Mouse (Mus musculus) liver, embryonic 16.5 days (tissue): ENCODE measurements at regions not wholly inside any gene's neighbourhood (a gene's known extent, or its start where the extent isn't known, plus 50 kb on each side); places are given as distances from the start of the nearest gene placed in this dataset.

Experiments
- ATAC-seq: fragments of 200-750 bp; cut with Nextera tagmentation; 2 replicates; pipeline ENCODE4 v1.8.0; 2017; ENCODE audit warnings: low read depth, mild to moderate bottlenecking, moderate number of reproducible peaks, moderate library complexity
- H3K27ac ChIP-seq: fragments of 300-500 bp; sonication (generic); 2 replicates; pipeline ENCODE4 v1.5.1; 2014; ENCODE audit warnings: mild to moderate bottlenecking, low read length
- H3K27me3 ChIP-seq: fragments of 300-500 bp; sonication (generic); 2 replicates; pipeline ENCODE4 v1.6.1; 2014; ENCODE audit warnings: low read depth, low read length, mixed read lengths; ENCODE audit not compliant: control insufficient read depth, insufficient read depth
- H3K36me3 ChIP-seq: fragments of 300-500 bp; sonication (generic); 2 replicates; pipeline ENCODE4 v1.6.1; 2014; ENCODE audit warnings: mild to moderate bottlenecking; ENCODE audit not compliant: control insufficient read depth, insufficient read depth
- H3K4me1 ChIP-seq: fragments of 300-500 bp; sonication (generic); 2 replicates; pipeline ENCODE4 v1.6.1; 2014; ENCODE audit warnings: low read depth, low read length, mixed read lengths; ENCODE audit not compliant: control insufficient read depth
- H3K4me2 ChIP-seq: fragments of 300-500 bp; sonication (generic); 2 replicates; pipeline ENCODE4 v1.6.1; 2014; ENCODE audit warnings: low read depth, low read length, mixed read lengths
- H3K4me3 ChIP-seq: fragments of 300-500 bp; sonication (generic); 2 replicates; pipeline ENCODE4 v1.5.1; 2014; ENCODE audit warnings: low read depth, mild to moderate bottlenecking, low read length
- H3K9ac ChIP-seq: fragments of 300-500 bp; sonication (generic); 2 replicates; pipeline ENCODE4 v1.6.1; 2014; ENCODE audit warnings: low read depth, low read length
- H3K9me3 ChIP-seq: fragments of 300-500 bp; sonication (generic); replicated peaks from 2 replicates; pipeline ENCODE4 v1.6.1; 2016; ENCODE audit warnings: low read length; ENCODE audit not compliant: control insufficient read depth
- WGBS: fragments of 180-500 bp; shearing (Covaris S2); extraction: QIAGEN DNeasy Blood & Tissue Kit; methylation state at CpG from one replicate; pipeline ENCODE4 v1.1.7; 2014; ENCODE audit not compliant: insufficient replicate concordance; 5-methylcytosine and 5-hydroxymethylcytosine counted together

DNA sequence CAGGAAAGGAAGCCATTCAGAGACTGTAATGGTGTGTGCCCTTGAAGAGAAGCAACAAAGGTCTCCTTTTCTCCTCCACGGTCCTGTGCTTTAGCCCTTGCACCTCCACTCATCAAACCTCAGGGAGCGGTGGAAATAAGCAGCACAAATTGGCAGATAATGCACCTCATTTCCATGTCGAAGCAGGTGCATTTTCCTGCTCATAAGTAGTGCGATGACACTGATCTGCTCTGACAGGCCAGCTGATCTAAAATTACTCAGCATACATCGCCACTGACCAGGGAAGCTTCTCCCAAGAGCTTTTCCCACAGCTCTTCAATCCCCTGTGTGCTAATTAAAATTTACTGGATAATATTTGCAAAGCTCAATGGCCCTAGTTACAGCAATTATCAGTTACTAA, 182.9 kb downstream of the Olfr1505 start:
- H3K36me3 ChIP-seq = no peaks in the 10 kb centered on the region
- no peak overlapping the region for H3K9ac ChIP-seq
- no peaks in the 10 kb centered on the region for H3K9me3 ChIP-seq
- H3K27me3 ChIP-seq = no peaks in the 10 kb centered on the region
- no peak overlapping the region for H3K4me3 ChIP-seq
- no peak overlapping the region for H3K27ac ChIP-seq
- no peaks in the 10 kb centered on the region for H3K4me1 ChIP-seq
- no peak overlapping the region for H3K4me2 ChIP-seq
- WGBS = 63% methylated on average over 5 of the region's 5 CpGs
- ATAC-seq = no peak

DNA sequence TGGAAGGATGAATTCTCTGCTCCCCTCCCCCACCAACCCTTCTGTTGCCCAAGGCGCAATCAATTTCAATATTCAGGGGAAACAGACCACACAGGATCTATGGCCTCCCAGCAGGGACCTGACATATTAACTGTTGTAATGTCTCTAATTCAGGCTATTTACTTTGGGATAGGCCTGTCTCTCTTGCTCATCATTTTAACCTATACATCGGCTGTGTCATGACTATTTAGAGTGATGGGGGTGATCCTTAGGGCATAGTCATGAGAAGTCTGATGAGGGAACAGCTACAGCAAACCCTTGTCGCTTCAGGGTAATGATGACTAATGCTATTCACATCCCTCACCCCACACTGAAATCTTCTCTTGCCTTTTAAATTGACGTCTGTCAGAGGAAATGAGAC, 195.8 kb downstream of the Olfr1505 start:
- H3K4me2 ChIP-seq = no peak overlapping the region
- H3K4me1 ChIP-seq = no peaks in the 10 kb centered on the region
- no peak overlapping the region for H3K9ac ChIP-seq
- H3K9me3 ChIP-seq = no peaks in the 10 kb centered on the region
- no peak for ATAC-seq
- WGBS = 54% methylated on average over 4 of the region's 4 CpGs
- no peaks in the 10 kb centered on the region for H3K27me3 ChIP-seq
- H3K27ac ChIP-seq = no peak overlapping the region
- no peak overlapping the region for H3K4me3 ChIP-seq
- H3K36me3 ChIP-seq = no peaks in the 10 kb centered on the region

DNA sequence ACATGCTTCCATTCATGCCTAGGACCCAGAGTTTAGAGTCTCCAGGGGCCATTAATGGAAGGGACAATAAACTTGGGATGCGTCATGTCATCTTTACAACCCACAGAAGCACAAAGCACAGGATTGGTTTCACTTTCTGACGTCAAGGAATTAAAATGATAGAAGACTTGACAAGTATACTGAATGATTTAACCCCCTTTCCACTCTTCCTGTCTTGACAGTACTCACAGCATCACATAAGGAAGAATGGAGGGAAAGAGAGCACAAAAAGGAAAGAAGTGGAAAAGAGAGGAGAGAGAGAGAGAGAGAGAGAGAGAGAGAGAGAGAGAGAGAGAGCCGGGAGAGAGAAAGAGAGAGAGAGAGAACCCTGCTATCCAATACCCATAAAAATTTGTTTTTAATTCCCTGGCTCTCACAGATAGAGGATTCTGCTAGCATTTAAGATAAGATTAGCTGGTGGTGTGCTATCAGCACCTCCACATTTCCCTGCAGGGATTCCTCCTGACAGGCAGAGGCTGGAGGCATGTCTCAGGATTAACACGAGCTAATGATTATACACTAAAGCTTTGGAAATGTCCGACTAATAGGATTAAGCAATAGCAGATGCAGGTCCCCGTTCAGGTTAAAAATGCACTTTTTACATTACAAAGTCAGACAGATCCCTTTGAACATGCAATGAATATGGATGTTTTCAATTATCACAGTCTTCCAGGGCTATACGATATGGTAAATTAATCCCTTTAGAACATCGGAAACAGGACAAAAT, 210.2 kb downstream of the Olfr1505 start:
- H3K9me3 ChIP-seq = no peaks in the 10 kb centered on the region
- H3K4me3 ChIP-seq = no peak overlapping the region
- H3K27ac ChIP-seq = no peak overlapping the region
- peak overlapping the region; percentile 19; the same call in 1 of the 2 replicates for H3K4me2 ChIP-seq
- H3K27me3 ChIP-seq = no peaks in the 10 kb centered on the region
- WGBS = 19% methylated on average over 8 of the region's 8 CpGs
- no peaks in the 10 kb centered on the region for H3K4me1 ChIP-seq
- H3K9ac ChIP-seq = no peak overlapping the region
- no peak for ATAC-seq
- no peaks in the 10 kb centered on the region for H3K36me3 ChIP-seq

DNA sequence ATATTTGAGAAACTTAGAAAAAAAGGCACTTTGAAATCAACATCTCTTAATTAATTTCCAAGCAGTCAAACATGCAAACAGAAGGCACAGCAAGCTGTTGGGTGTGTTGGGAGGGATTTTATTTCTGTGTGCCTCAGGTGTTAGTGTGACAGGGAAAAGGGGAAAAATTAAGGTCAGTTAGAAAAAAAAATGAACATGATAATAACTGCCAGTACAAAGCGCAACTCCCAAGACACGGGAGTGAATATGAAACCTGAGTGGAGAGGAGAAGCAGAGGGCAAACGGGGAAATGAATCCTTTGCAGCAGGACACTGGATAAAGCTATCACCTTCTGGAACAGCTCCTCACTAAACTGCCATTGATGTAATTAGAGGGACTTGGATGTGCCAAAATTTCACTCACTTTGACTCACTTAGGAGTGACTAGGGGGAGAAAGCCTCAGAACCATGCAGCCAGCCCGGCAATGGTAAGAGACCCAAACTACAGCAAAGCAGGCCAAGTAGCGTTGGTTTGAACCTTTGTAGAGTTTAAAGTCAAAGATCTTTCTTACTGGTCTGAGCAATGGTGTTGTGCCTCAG, 211.0 kb downstream of the Olfr1505 start:
- Histone ChIP-seq H3K4me2 (no peak overlapping the region), H3K4me3 (no peak overlapping the region), H3K36me3 (no peaks in the 10 kb centered on the region), H3K9ac (no peak overlapping the region), H3K9me3 (no peaks in the 10 kb centered on the region), H3K27ac (no peak overlapping the region), H3K4me1 (no peaks in the 10 kb centered on the region), H3K27me3 (no peaks in the 10 kb centered on the region)
- 51% methylated on average over 5 of the region's 5 CpGs for WGBS
- no peak for ATAC-seq

DNA sequence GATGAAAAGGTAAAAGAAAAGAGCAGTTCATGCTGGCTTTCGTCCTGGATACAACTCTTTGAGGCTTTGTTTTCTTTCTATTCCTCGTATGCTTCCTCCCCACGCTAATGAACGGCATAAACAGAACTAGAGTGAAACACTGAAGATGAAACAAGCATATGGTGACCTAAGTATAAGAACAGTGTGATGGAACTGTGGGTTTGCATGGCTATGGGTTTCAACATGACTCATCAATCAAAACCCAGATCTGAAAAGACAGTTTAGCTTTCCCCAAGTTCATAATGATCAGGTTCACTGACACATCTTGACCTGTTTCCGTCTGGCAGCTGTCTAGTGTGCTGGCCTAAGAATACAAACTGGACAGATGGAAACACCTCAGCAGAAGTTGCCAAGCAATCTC, 211.7 kb downstream of the Olfr1505 start:
- no peak for ATAC-seq
- Histone ChIP-seq H3K9ac (no peak overlapping the region), H3K4me2 (no peak overlapping the region), H3K36me3 (no peaks in the 10 kb centered on the region), H3K4me3 (no peak overlapping the region), H3K27ac (no peak overlapping the region), H3K27me3 (no peaks in the 10 kb centered on the region), H3K9me3 (no peaks in the 10 kb centered on the region), H3K4me1 (no peaks in the 10 kb centered on the region)
- 60% methylated on average over 5 of the region's 5 CpGs for WGBS

DNA sequence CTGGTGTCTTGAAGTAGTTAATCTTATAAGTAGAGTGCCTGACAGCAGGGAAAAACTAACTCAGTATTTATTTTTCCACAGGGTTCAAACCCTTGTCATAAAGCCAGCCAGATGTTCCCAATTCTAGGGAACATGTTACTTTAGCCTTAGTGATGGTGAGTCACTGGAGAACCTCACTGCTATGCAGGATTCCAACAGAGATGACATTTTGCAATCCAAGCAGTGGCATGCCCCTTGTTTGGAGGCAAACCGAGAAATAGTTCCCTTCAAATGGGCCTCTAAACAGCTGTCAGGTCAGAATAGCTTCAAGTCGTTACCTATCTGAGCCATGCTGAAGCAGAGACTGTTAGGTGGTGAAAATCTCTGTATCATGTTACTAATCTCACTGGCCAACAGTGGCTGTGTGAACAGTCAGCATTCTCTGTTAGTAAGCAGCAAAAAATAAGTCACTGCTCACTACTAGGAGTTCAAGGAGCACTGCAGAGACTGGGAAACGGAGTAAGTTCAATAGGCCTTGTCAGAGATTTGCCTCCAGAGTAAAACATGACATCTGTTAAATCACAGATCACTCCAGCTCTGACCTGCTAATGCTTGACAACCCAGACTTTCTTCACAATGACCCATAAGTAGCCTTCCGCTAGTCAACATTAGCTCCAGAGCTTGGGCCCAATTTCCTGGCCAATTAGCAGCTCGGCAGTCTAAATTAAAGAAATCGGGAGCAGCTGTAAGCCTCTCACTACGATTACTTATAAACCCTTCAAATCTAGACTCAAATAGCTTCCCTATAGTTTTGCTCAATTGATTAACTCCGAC, 215.3 kb downstream of the Olfr1505 start:
- Histone ChIP-seq H3K4me2 (no peak overlapping the region), H3K36me3 (no peaks in the 10 kb centered on the region), H3K27ac (no peak overlapping the region), H3K27me3 (no peaks in the 10 kb centered on the region), H3K4me1 (no peaks in the 10 kb centered on the region), H3K9ac (no peak overlapping the region), H3K4me3 (no peak overlapping the region), H3K9me3 (no peaks in the 10 kb centered on the region)
- 57% methylated on average over 8 of the region's 8 CpGs for WGBS
- no peak for ATAC-seq

DNA sequence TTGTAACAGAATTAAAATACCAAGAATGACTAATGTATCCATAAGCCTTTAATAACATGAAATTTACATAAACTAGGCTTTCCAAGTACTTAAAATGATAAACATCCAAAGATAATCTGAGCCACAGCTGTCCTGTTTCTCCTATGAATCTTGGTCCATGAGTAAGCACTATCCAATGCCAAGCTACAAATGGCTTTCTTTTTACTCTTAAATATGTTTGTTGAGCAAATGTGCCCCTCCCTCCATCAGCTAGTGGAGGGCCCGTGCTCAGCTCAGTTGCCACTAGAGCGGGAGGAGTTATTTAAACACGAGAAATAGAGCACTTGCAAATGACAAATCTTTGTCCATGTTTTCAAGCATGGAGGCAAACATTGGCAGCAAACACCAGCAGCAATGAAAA, 247.9 kb downstream of the Olfr1505 start:
- whole genome bisulfite sequencing = 40% methylated on average over 3 of the region's 3 CpGs
- Histone ChIP-seq H3K36me3 (no peaks in the 10 kb centered on the region), H3K4me2 (no peak overlapping the region), H3K4me1 (no peaks in the 10 kb centered on the region), H3K27me3 (no peaks in the 10 kb centered on the region), H3K27ac (no peak overlapping the region), H3K9me3 (no peaks in the 10 kb centered on the region), H3K9ac (no peak overlapping the region), H3K4me3 (no peak overlapping the region)
- no peak for ATAC-seq

DNA sequence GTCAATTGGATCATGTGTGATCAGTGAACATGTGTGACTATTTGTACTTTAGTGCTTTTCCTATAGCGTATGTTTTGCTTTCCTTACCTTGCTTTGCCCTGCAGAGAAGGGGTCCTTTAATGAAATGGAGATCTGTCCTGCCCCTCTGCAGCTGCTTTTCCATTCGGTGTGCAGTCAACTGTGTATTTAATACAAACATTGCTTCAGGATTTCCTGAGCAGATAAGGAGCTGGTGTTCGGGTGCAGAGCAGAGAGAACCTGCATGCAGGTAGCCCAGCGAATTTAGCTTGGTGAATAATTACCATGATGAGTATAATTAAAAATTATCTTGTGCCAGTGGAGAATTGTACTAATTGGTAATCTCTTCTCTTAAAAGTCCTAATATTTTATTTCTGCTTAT, 249.4 kb downstream of the Olfr1505 start:
- H3K9ac ChIP-seq = no peak overlapping the region
- H3K4me1 ChIP-seq = no peaks in the 10 kb centered on the region
- no peaks in the 10 kb centered on the region for H3K9me3 ChIP-seq
- H3K4me2 ChIP-seq = no peak overlapping the region
- H3K27ac ChIP-seq = no peak overlapping the region
- H3K4me3 ChIP-seq = no peak overlapping the region
- no peaks in the 10 kb centered on the region for H3K27me3 ChIP-seq
- 28% methylated on average over 4 of the region's 4 CpGs for WGBS
- no peaks in the 10 kb centered on the region for H3K36me3 ChIP-seq
- ATAC-seq = no peak

DNA sequence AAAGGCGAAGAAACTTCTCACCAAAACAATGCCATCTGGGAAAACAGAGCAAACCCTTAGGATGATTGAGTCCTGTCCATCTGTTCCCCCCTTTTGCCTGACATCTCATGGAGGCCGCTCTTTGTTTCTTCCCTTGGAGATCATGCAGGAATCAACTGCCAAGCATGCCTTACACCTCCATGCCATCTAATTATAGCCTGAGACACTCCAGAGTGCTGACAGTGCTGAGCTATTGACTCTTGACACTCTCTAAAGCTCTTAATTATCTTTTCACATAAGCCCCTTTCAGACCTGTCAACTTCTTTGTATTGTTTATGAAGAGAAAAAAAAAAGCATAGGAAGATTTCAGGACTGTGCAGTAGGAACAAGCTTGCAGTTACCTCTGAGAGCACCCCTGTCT, 252.4 kb downstream of the Olfr1505 start:
- no peak for ATAC-seq
- no peaks in the 10 kb centered on the region for H3K9me3 ChIP-seq
- no peak overlapping the region for H3K4me2 ChIP-seq
- H3K4me3 ChIP-seq = no peak overlapping the region
- no peak overlapping the region for H3K9ac ChIP-seq
- H3K4me1 ChIP-seq = no peaks in the 10 kb centered on the region
- no peak overlapping the region for H3K27ac ChIP-seq
- no peaks in the 10 kb centered on the region for H3K27me3 ChIP-seq
- H3K36me3 ChIP-seq = no peaks in the 10 kb centered on the region
- WGBS = 55% methylated on average over 2 of the region's 2 CpGs
